Comparison of ENCODE assay signal across 27 mouse cellular contexts in the genomic region with DNA sequence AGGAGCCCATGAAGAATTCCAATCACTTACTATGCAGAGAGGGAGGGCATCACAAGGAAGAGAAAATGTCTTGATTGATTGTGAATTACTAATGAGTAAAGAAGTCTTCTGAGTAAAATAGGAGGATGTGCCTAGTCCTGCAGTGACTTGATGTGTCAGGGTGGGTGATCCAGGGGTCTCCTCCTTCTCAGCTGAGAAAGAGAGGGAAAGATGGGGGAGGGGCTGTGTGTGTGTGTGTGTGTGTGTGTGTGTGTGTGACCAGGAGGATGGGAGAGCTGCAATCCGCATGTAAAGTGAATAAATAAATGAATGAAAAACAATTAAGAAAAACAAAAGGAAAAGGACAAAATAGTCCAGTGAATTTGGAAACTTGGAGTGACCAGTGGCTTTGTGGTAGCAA. TPM values are rescaled to one million over a fixed set of nuclear protein-coding genes. Genes with fewer than 3 reads are reported as not detected.
A peak's percentile ranks its signal among the peaks of the same experiment; 100 is the strongest.
DNase-seq lines count a peak whose midpoint lies in the region; ATAC-seq lines count a peak whose summit lies in the region.
"Had no signal": no experiment of that assay in that cellular context is flagged by ENCODE, and none has a peak within 500 bp of the region (broad histone marks: within the 10 kb centered on the region; RNA-seq: fewer than 3 reads in every experiment).

No protein-coding gene starts in this region.

- 55% methylated on average over 1 of the region's 1 CpGs for WGBS in hindbrain, embryonic 11.5 days
- 40% methylated on average over 1 of the region's 1 CpGs for WGBS in hindbrain, embryonic 14.5 days
- WGBS in midbrain, embryonic 11.5 days: 16% methylated on average over 1 of the region's 1 CpGs
- 59% methylated on average over 1 of the region's 1 CpGs for WGBS in midbrain, embryonic 14.5 days

- H3K36me3 ChIP-seq in hindbrain, embryonic 11.5 days (ENCODE audit: control insufficient read depth, insufficient read depth, low read length): no peaks in the 10 kb centered on the region
- no peaks in the 10 kb centered on the region for H3K36me3 ChIP-seq in hindbrain, embryonic 14.5 days (replicated peaks; ENCODE audit: control insufficient read depth, insufficient read depth)
- no peaks in the 10 kb centered on the region for H3K36me3 ChIP-seq in midbrain, embryonic 11.5 days (ENCODE audit: control insufficient read depth, insufficient read depth, low read length)
- no peaks in the 10 kb centered on the region for H3K36me3 ChIP-seq in midbrain, embryonic 14.5 days (ENCODE audit: control insufficient read depth, insufficient read depth, low read length)
- H3K36me3 ChIP-seq: embryonic facial prominence, embryonic 12.5 days; forebrain, embryonic 10.5 days; forebrain, embryonic 15.5 days; heart, embryonic 10.5 days; intestine, embryonic 15.5 days; limb, embryonic 13.5 days had no signal

- H3K4me3 ChIP-seq in hindbrain, embryonic 11.5 days (ENCODE audit: low read depth, low read length): no peak overlapping the region
- H3K4me3 ChIP-seq in hindbrain, embryonic 14.5 days (replicated peaks; ENCODE audit: low read length): no peak overlapping the region
- no peak overlapping the region for H3K4me3 ChIP-seq in midbrain, embryonic 11.5 days (ENCODE audit: low read depth, low read length)
- H3K4me3 ChIP-seq in midbrain, embryonic 14.5 days (replicated peaks; ENCODE audit: low read depth, low read length): no peak overlapping the region
- H3K4me3 ChIP-seq: embryonic facial prominence, embryonic 12.5 days; forebrain, embryonic 10.5 days; forebrain, embryonic 15.5 days; heart, embryonic 10.5 days; intestine, embryonic 15.5 days; limb, embryonic 13.5 days had no signal

- no peaks in the 10 kb centered on the region for H3K4me1 ChIP-seq in hindbrain, embryonic 11.5 days (replicated peaks; ENCODE audit: control insufficient read depth, insufficient read depth, low read length)
- H3K4me1 ChIP-seq in hindbrain, embryonic 14.5 days (replicated peaks; ENCODE audit: control insufficient read depth, insufficient read depth, low read length): no peaks in the 10 kb centered on the region
- no peaks in the 10 kb centered on the region for H3K4me1 ChIP-seq in midbrain, embryonic 11.5 days (ENCODE audit: control insufficient read depth, insufficient read depth, low read length)
- no peaks in the 10 kb centered on the region for H3K4me1 ChIP-seq in midbrain, embryonic 14.5 days (ENCODE audit: control insufficient read depth, insufficient read depth, low read length)
- H3K4me1 ChIP-seq: embryonic facial prominence, embryonic 12.5 days; forebrain, embryonic 15.5 days; heart, embryonic 10.5 days; intestine, embryonic 15.5 days; limb, embryonic 13.5 days had no signal

- peak; percentile 61; the same call in 1 of the 2 replicates for ATAC-seq in hindbrain, embryonic 11.5 days (ENCODE audit: low FRiP score)
- ATAC-seq in hindbrain, embryonic 14.5 days (ENCODE audit: low FRiP score): no peak
- ATAC-seq in midbrain, embryonic 11.5 days (ENCODE audit: low FRiP score): peak; percentile 78; the same call in 1 of the 2 replicates
- ATAC-seq in midbrain, embryonic 14.5 days (ENCODE audit: low FRiP score, low TSS enrichment): no peak
- ATAC-seq in megakaryocyte-erythroid progenitor cell, adult 5-6 weeks (replicated peaks; ENCODE audit: low FRiP score, low TSS enrichment, poor library complexity, severe bottlenecking): no peak
- ATAC-seq: forebrain, embryonic 15.5 days; hindbrain, embryonic 16.5 days; intestine, embryonic 15.5 days had no signal

- no peak overlapping the region for H3K9ac ChIP-seq in hindbrain, embryonic 11.5 days (ENCODE audit: low read depth, low read length)
- no peak overlapping the region for H3K9ac ChIP-seq in hindbrain, embryonic 14.5 days
- H3K9ac ChIP-seq in midbrain, embryonic 11.5 days (ENCODE audit: low read length): no peak overlapping the region
- no peak overlapping the region for H3K9ac ChIP-seq in midbrain, embryonic 14.5 days (replicated peaks; ENCODE audit: low read length)
- H3K9ac ChIP-seq: embryonic facial prominence, embryonic 12.5 days; forebrain, embryonic 15.5 days; intestine, embryonic 15.5 days; limb, embryonic 13.5 days had no signal

- DNase-seq in hindbrain, embryonic 11.5 days (ENCODE audit: low spot score): no peak
- no peak for DNase-seq in hindbrain, embryonic 14.5 days (ENCODE audit: low spot score)
- DNase-seq in midbrain, embryonic 11.5 days (ENCODE audit: low spot score, missing footprints): no peak
- no peak for DNase-seq in midbrain, embryonic 14.5 days
- peak; percentile 3 for DNase-seq in embryo, embryonic 10 days (ENCODE audit: low spot score)
- no peak for DNase-seq in right cerebral cortex, postnatal 14 days
- DNase-seq: adrenal gland, adult 2 months; adrenal gland, postnatal 36 days; cerebellum, adult 18-20 months; cerebellum, postnatal 10 days; gastrocnemius, postnatal 25 days; heart, adult 11 months; heart, postnatal 4 days; kidney, adult 8-10 months; kidney, postnatal 14 days; lung, postnatal 4 days; thymus, adult 2 months; thymus, postnatal 36 days had no signal

- H3K27ac ChIP-seq in hindbrain, embryonic 11.5 days (ENCODE audit: low read depth, low read length): no peak overlapping the region
- no peak overlapping the region for H3K27ac ChIP-seq in hindbrain, embryonic 14.5 days
- H3K27ac ChIP-seq in midbrain, embryonic 11.5 days (ENCODE audit: low read depth, low read length): no peak overlapping the region
- no peak overlapping the region for H3K27ac ChIP-seq in midbrain, embryonic 14.5 days (replicated peaks; ENCODE audit: low read depth, low read length)
- H3K27ac ChIP-seq: embryonic facial prominence, embryonic 12.5 days; forebrain, embryonic 10.5 days; forebrain, embryonic 15.5 days; heart, embryonic 10.5 days; intestine, embryonic 15.5 days; limb, embryonic 13.5 days had no signal

- H3K4me2 ChIP-seq in hindbrain, embryonic 11.5 days (replicated peaks; ENCODE audit: low read depth, low read length): no peak overlapping the region
- H3K4me2 ChIP-seq in hindbrain, embryonic 14.5 days (replicated peaks): no peak overlapping the region
- no peak overlapping the region for H3K4me2 ChIP-seq in midbrain, embryonic 11.5 days
- H3K4me2 ChIP-seq in midbrain, embryonic 14.5 days (ENCODE audit: low read length): no peak overlapping the region
- H3K4me2 ChIP-seq: embryonic facial prominence, embryonic 12.5 days; forebrain, embryonic 15.5 days; intestine, embryonic 15.5 days; limb, embryonic 13.5 days; liver, embryonic 11.5 days had no signal

- no peaks in the 10 kb centered on the region for H3K9me3 ChIP-seq in hindbrain, embryonic 11.5 days (ENCODE audit: control insufficient read depth, low read length)
- no peaks in the 10 kb centered on the region for H3K9me3 ChIP-seq in hindbrain, embryonic 14.5 days (ENCODE audit: control insufficient read depth, low read length)
- no peaks in the 10 kb centered on the region for H3K9me3 ChIP-seq in midbrain, embryonic 11.5 days (ENCODE audit: control insufficient read depth, low read length)
- H3K9me3 ChIP-seq in midbrain, embryonic 14.5 days (ENCODE audit: control insufficient read depth, low read length): no peaks in the 10 kb centered on the region
- H3K9me3 ChIP-seq: embryonic facial prominence, embryonic 12.5 days; forebrain, embryonic 10.5 days; forebrain, embryonic 15.5 days; heart, embryonic 10.5 days; intestine, embryonic 15.5 days; limb, embryonic 13.5 days had no signal

- no peaks in the 10 kb centered on the region for H3K27me3 ChIP-seq in hindbrain, embryonic 11.5 days (ENCODE audit: control insufficient read depth, insufficient read depth, low read length)
- H3K27me3 ChIP-seq in hindbrain, embryonic 14.5 days (ENCODE audit: control insufficient read depth, insufficient read depth, low read length): no peaks in the 10 kb centered on the region
- no peaks in the 10 kb centered on the region for H3K27me3 ChIP-seq in midbrain, embryonic 11.5 days (ENCODE audit: control insufficient read depth, insufficient read depth, low read length)
- no peaks in the 10 kb centered on the region for H3K27me3 ChIP-seq in midbrain, embryonic 14.5 days (ENCODE audit: control insufficient read depth, insufficient read depth, low read length)
- H3K27me3 ChIP-seq: embryonic facial prominence, embryonic 12.5 days; forebrain, embryonic 15.5 days; intestine, embryonic 15.5 days; limb, embryonic 13.5 days had no signal

RNA-seq across cellular contexts. Expression of gene Lpar4, which starts 30.1 kb away (rescaled TPM):
- 16.8 and 19.0 TPM in 2 replicates for polyA plus RNA-seq in hindbrain, embryonic 11.5 days (2014; fragmentation: Nextera tagmentation; extraction: Ambion mirVana)
- polyA plus RNA-seq in hindbrain, embryonic 14.5 days (2014; fragmentation: Nextera tagmentation; extraction: Ambion mirVana): 7.1 and 7.6 TPM in 2 replicates
- 21.2 and 22.4 TPM in 2 replicates for polyA plus RNA-seq in midbrain, embryonic 11.5 days (2014; fragmentation: Nextera tagmentation; extraction: Ambion mirVana)
- polyA plus RNA-seq in midbrain, embryonic 14.5 days (2014; fragmentation: Nextera tagmentation; extraction: Ambion mirVana): 4.7 and 7.5 TPM in 2 replicates
- 0.57 TPM in 1 of 2 replicates, not detected in the other for total RNA-seq in megakaryocyte-erythroid progenitor cell, adult 5-6 weeks (2014; fragmentation: Nextera tagmentation)
- total RNA-seq in megakaryocyte-erythroid progenitor cell, adult 5-6 weeks (2017): 0.23 TPM in 1 of 2 replicates, not detected in the other

Comparison
In these comparisons a context has a peak if more than half of its experiments do, and no peak if none do; other contexts are left out.
1. ATAC-seq: peak in hindbrain, embryonic 11.5 days (single experiment) and midbrain, embryonic 11.5 days (single experiment); none in hindbrain, embryonic 14.5 days (single experiment), midbrain, embryonic 14.5 days (single experiment) and megakaryocyte-erythroid progenitor cell, adult 5-6 weeks (single experiment).